Mouse (Mus musculus): ENCODE data around the gene Vrk3. TPM values are rescaled to one million over a fixed set of nuclear protein-coding genes. Genes with fewer than 3 reads are reported as not detected.
"Not testable (repeated sequence)": the region's sequence is repeated elsewhere in the genome, so short reads cannot be mapped to it uniquely, and the experiment has no call there.

The Vrk3 gene
- polyA plus RNA-seq (2012; rRNA removed), result 68.3 and 78.0 TPM in 2 replicates

GRCm38 (mm10) chr7:44748101-44749044, at the start of gene Vrk3:
Vrk3 (plus strand) TSS chr7:44748413.
- DNase-seq (ENCODE audit: low read depth, low spot score), result peak; percentile 98
- WGBS, result under 1% methylated on average over 44 of the region's 44 CpGs

- 17% methylated on average over 6 of the region's 6 CpGs for WGBS
- no peak for DNase-seq (ENCODE audit: low read depth, low spot score)
These were observed 46.3 kb upstream of the Vrk3 start for GRCm38 (mm10) chr7:44701921-44702320.

- no peak for DNase-seq (ENCODE audit: low read depth, low spot score)
- 78% methylated on average over 8 of the region's 8 CpGs for WGBS
These were observed 45.2 kb upstream of the Vrk3 start for GRCm38 (mm10) chr7:44702985-44703384.

- WGBS, result 54% methylated on average over 3 of the region's 3 CpGs
- no peak for DNase-seq (ENCODE audit: low read depth, low spot score)
These were observed 43.9 kb upstream of the Vrk3 start for GRCm38 (mm10) chr7:44704363-44704762.

- DNase-seq (ENCODE audit: low read depth, low spot score), result no peak
- WGBS, result 88% methylated on average over 4 of the region's 4 CpGs
These were observed 43.1 kb upstream of the Vrk3 start for GRCm38 (mm10) chr7:44705086-44705485.

- DNase-seq (ENCODE audit: low read depth, low spot score), result no peak
These were observed 41.9 kb upstream of the Vrk3 start for GRCm38 (mm10) chr7:44706322-44706721.

- DNase-seq (ENCODE audit: low read depth, low spot score), result no peak
- 85% methylated on average over 5 of the region's 5 CpGs for WGBS
These were observed 41.0 kb upstream of the Vrk3 start for GRCm38 (mm10) chr7:44707169-44707675.

GRCm38 (mm10) chr7:44708093-44708492, 40.1 kb upstream of the Vrk3 start:
- not testable (repeated sequence) for DNase-seq (ENCODE audit: low read depth, low spot score)
- 79% methylated on average over 6 of the region's 6 CpGs for WGBS

GRCm38 (mm10) chr7:44708574-44708973, 39.6 kb upstream of the Vrk3 start, which contains the start of gene Izumo2:
Izumo2 (plus strand) TSS chr7:44708742.
- 77% methylated on average over 14 of the region's 14 CpGs for WGBS
- no peak for DNase-seq (ENCODE audit: low read depth, low spot score)

- WGBS, result 83% methylated on average over 5 of the region's 5 CpGs
- no peak for DNase-seq (ENCODE audit: low read depth, low spot score)
These were observed 38.3 kb upstream of the Vrk3 start for GRCm38 (mm10) chr7:44709881-44710280.

GRCm38 (mm10) chr7:44722058-44722457, 26.2 kb upstream of the Vrk3 start:
- peak; percentile 53 for DNase-seq (ENCODE audit: low read depth, low spot score)
- 23% methylated on average over 5 of the region's 5 CpGs for WGBS

- no peak for DNase-seq (ENCODE audit: low read depth, low spot score)
- 25% methylated on average over 7 of the region's 7 CpGs for WGBS
These were observed 23.9 kb upstream of the Vrk3 start for GRCm38 (mm10) chr7:44724316-44724715.

GRCm38 (mm10) chr7:44726343-44726742, 21.9 kb upstream of the Vrk3 start:
- 45% methylated on average over 6 of the region's 6 CpGs for WGBS

GRCm38 (mm10) chr7:44727151-44727550, 21.1 kb upstream of the Vrk3 start:
- no peak for DNase-seq (ENCODE audit: low read depth, low spot score)
- WGBS, result 60% methylated on average over 5 of the region's 5 CpGs

More at GRCm38 (mm10) chr7:44726343-44726742, 21.9 kb upstream of the Vrk3 start:
- DNase-seq (ENCODE audit: low read depth, low spot score), result no peak

- no peak for DNase-seq (ENCODE audit: low read depth, low spot score)
- WGBS, result 82% methylated on average over 11 of the region's 11 CpGs
These were observed 19.9 kb upstream of the Vrk3 start for GRCm38 (mm10) chr7:44728082-44728975.

GRCm38 (mm10) chr7:44733723-44734122, 14.5 kb upstream of the Vrk3 start:
- WGBS, result 92% methylated on average over 9 of the region's 9 CpGs
- DNase-seq (ENCODE audit: low read depth, low spot score), result no peak

GRCm38 (mm10) chr7:44741361-44741760, 6.9 kb upstream of the Vrk3 start:
- WGBS, result 82% methylated on average over 8 of the region's 8 CpGs
- DNase-seq (ENCODE audit: low read depth, low spot score), result no peak

GRCm38 (mm10) chr7:44744270-44744669, 3.9 kb upstream of the Vrk3 start:
- 60% methylated on average over 9 of the region's 9 CpGs for WGBS
- DNase-seq (ENCODE audit: low read depth, low spot score), result no peak

- DNase-seq (ENCODE audit: low read depth, low spot score), result no peak
These were observed 3.1 kb upstream of the Vrk3 start for GRCm38 (mm10) chr7:44745076-44745475.

GRCm38 (mm10) chr7:44747115-44747514, 1.1 kb upstream of the Vrk3 start:
- 59% methylated on average over 4 of the region's 4 CpGs for WGBS
- no peak for DNase-seq (ENCODE audit: low read depth, low spot score)

More at GRCm38 (mm10) chr7:44745076-44745475, 3.1 kb upstream of the Vrk3 start:
- under 1% methylated on average over 18 of the region's 18 CpGs for WGBS
